Mouse (Mus musculus): ENCODE measurements around the gene Mtrf1.

- TF ChIP-seq CTCF (IDR thresholded peaks at IDR 0.05) (no peak), EP300 (IDR thresholded peaks at IDR 0.05) (no peak)
These were observed 11.8 kb downstream of the Mtrf1 start for GRCm38 (mm10) chr14:79409278-79409830.
